Mouse (Mus musculus): ENCODE data around the gene Dock2. TPM values are rescaled to one million over a fixed set of nuclear protein-coding genes. Genes with fewer than 3 reads are reported as not detected.

The Dock2 gene
- total RNA-seq, 2 experiments from 2014 or later = 3.8 to 3.9 TPM

GRCm38 (mm10) chr11:34431371-34431770 lies 352.3 kb downstream of the Dock2 start:
- no peak for DNase-seq (ENCODE audit: low spot score in 2 of 2)

DNA sequence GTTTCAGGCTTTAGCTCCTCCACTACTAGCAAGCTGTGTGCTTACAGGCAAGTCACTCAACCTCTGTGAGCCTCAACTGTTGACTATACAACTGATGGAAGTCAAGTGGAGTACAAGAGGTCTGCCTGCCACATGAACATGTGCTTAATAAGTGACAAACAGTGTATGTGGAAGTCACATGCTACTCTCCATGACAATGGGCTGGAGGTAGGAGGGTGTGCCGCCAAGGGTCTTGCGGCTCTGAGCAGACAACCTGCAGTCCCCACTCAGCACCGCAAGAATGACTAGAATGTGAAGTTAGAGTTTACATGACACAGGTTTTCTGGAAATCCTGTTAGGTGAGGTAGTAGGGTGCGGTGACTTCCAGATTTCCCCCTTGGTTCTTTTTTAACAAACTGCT lies 352.8 kb downstream of the Dock2 start:
- DNase-seq (ENCODE audit: low spot score in 2 of 2) = no peak

DNA sequence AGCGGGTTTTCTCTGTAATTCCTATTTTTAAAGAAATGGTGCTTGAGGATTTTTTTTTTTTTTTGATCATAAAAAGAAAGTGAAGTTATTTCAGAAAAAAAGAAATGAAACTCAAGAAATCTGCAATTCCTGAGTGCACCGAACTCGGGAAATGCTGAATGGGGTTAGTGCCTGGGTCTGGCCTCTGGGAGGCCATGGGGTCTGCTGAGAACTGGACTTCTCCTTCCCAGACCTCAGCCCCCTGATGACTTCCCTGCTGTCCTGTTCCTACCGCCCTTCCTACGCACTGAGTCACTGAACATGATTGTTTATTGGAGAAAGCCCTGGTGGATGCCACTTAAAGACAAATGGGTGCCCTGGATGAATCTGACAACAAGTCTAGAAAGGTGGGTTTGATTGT lies 356.5 kb downstream of the Dock2 start:
- no peak for DNase-seq (ENCODE audit: low spot score in 2 of 2)

DNA sequence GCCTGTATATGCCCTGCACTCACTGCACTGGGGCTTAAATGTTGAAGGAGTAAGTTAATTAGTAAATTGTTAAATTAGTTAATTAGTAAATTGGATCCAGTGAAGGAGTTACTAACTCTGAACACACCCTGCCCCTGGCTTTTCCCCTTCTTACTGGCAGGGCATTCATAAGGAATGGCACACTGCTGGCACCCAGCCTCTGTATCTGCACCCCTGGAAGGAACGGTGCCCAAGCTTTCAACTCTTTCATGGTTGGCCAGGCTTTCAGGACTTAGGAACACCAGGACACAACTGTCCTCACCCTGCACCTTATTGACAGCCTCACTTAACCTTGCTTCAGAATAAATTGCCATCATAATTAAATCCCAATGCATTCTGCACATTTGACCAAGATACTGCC lies 359.1 kb downstream of the Dock2 start:
- DNase-seq (ENCODE audit: low spot score in 2 of 2) = no peak

GRCm38 (mm10) chr11:34421061-34421460 lies 362.6 kb downstream of the Dock2 start:
- DNase-seq (ENCODE audit: low spot score in 2 of 2) = no peak

- DNase-seq (ENCODE audit: low spot score in 2 of 2) = no peak
Measured at GRCm38 (mm10) chr11:34416619-34416979, 367.1 kb downstream of the Dock2 start.

DNA sequence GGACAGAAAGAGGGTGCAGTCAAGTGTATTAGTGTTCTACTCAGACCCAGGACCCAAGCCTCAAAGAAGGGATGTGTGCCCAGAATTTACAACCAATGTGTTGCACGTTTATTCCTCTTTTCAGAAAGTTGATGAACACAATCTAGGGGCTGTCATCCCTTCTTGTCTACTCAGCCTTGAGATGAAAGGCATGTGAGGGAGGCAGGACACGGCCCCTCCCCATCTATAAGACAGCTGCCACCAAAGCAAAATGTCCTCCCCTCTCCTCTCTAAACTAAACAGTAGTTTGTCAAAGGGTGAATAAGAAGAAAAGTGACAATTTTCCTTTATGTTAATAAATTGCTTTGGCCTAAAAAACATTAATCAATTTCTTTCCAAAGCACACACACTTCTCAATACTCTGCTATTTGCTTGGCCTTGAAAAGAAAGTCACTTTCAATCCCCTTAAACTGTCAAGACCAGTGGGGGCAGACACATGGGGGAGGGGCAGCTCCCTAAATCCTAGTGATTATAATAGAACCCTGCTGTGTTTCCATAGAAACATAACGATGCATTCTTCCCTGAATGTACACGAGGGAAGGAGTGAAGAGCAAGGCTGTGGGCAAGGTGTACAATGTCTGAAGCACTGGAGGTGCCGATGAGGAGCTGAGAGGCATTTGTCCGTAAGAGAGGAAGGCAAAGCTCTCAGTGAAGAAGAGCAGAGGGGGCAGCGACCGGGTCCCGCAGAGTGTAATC lies 367.6 kb downstream of the Dock2 start:
- DNase-seq (ENCODE audit: low spot score in 2 of 2) = no peak

- DNase-seq (ENCODE audit: low spot score in 2 of 2) = no peak
Measured at GRCm38 (mm10) chr11:34406850-34407249, 376.8 kb downstream of the Dock2 start.

DNA sequence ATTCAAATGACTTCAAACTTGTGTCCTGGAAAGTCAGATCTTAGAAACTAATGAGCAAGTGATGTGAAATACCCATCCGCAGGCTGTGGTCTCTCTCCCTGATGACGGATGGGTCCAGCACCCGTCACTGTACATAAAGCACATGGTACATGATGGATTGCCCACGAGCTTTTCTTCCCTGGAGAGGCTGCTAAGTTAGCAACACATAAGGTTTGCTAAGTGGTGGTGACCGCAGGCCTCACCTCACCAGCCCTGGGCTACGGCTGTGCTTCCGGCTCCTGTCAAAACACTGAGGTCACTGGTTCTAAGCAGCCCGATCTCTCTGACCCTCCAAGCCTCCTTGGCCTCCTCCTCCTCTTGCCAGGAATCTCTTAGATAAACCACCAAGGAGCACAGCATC lies 377.4 kb downstream of the Dock2 start:
- DNase-seq (ENCODE audit: low spot score in 2 of 2) = no peak

DNA sequence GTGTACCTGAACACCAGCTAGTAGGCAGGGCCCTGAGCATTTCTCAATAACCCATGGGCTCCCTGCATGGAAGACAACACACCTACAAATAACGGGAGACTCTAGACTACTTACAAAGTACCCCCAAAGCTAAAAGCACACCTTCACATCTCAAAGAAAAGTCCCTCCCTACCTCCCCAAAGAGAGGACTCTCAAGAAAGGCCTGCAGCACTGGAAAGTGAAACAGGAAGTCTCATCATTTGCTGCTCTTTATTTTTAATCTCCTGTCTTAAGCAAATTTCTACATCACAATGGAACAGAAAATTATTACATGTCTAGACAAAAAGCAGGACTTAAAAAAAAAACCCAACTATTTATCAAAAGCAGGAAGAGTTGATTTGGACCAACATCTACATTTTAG lies 378.4 kb downstream of the Dock2 start:
- DNase-seq (ENCODE audit: low spot score in 2 of 2) = no peak

DNA sequence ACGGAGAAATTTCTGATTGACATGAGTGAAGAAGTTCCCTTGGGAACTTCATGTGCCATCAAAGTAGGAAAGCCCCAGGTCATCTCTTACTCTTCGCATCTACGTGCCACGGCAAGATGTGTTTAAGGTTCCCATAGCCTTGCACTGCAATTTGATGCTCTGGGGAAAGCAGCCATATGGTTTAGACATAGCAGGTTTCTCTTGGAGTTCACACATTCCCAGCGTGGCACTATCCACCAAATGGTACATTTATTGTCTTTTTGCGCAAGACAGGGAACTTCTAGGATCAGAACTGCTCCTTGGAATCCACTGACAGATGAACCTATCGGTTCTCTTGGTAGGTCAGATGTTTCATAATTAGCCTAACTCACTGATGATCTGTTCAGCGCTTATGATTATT lies 382.3 kb downstream of the Dock2 start:
- no peak for DNase-seq (ENCODE audit: low spot score in 2 of 2)

GRCm38 (mm10) chr11:34398555-34398954 lies 385.1 kb downstream of the Dock2 start:
- DNase-seq (ENCODE audit: low spot score in 2 of 2) = no peak

DNA sequence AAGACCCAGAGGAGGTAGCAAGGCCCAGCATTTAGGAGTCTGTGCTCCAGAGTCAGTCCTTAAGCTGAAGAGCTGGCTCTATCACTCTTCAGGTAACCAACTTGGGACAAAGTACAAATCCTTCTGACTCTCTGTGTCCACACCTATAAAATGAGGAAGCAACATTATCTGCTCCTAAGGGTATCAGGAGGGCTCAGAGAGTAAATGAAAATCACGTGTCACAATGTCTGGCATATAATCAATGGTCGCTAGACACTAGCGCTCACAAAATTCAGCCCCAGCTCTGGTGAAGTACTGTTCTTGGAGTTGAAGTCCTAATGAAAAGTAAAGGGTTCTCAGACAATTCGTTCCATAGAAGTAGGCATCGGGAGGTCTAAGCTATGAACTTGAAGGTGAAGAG lies 386.0 kb downstream of the Dock2 start:
- no peak for DNase-seq (ENCODE audit: low spot score in 2 of 2)

- DNase-seq (ENCODE audit: low spot score in 2 of 2) = no peak
Measured at GRCm38 (mm10) chr11:34395802-34396201, 387.9 kb downstream of the Dock2 start.

GRCm38 (mm10) chr11:34392105-34392504 lies 391.6 kb downstream of the Dock2 start:
- DNase-seq (ENCODE audit: low spot score in 2 of 2) = no peak

DNA sequence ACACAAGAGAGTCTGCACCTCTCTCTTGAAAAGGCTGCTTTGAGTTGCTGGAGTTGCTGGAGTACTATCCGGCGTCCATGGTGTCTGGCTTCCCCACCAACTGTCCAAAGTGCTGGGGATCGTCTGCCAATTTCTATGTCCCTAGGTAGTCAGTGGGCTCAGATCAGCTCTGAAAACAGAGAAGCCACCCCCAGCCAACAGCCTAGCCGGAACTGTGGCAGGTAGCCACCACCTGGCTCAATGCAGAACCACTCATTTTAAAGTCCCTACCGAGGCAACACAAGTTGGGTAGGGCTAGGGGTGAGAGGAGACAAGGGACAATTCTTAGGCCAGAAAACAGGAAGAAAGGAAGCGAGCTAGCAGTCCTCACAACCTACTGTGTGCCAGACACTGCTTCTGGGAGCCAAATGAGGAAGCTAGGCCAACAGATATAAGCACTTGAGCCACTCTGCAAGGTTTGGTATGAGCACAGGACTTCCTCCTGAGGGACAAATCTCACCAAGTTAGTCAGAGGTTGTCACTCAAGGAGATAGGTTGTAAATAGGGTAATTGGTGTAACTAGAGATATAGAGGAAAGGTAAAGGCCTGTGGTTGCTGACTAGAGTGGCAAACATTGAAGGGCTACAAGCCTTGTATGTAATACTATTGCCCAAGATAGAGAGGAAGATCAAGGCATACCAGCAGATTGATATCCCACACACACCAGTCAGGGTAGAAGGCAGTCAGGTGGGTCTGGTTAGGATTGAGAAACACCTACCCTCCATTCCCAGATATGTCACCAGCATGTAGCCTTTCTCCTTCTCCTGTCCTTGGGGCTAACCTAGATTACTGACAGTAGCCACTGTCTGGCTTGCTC lies 394.2 kb downstream of the Dock2 start:
- no peak for DNase-seq (ENCODE audit: low spot score in 2 of 2)

DNA sequence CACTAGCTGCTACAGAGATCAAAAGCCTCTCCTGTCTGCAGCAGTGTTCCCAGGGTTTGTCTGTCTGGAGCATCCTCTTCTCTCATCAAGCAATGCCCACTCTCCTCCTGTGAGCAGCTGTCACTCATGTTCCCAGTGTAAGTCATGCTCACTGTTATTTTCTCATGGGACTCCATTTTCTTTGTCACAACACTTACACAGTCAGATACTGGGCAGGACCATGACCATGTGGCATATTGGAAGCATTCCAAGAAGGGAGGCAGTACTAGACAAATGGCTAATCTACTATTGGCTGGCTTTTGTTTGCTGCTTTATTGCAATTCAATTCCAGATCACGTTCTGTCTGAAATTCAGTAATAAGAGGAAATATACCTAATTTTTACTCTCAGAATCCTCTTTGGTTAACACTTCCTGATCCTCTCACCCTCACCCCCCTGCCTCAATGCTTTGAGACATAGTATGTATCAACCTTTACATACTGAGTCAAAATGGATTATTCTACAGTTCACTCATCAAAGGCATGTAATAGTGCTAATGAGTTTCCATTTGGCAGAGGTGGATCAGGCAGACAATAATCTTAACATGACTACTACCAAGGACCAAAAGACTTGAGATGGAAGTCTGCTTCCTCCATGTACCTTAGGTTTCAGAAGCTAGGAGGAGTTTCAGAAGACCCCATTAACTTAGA lies 398.5 kb downstream of the Dock2 start:
- no peak for DNase-seq (ENCODE audit: low spot score in 2 of 2)

DNA sequence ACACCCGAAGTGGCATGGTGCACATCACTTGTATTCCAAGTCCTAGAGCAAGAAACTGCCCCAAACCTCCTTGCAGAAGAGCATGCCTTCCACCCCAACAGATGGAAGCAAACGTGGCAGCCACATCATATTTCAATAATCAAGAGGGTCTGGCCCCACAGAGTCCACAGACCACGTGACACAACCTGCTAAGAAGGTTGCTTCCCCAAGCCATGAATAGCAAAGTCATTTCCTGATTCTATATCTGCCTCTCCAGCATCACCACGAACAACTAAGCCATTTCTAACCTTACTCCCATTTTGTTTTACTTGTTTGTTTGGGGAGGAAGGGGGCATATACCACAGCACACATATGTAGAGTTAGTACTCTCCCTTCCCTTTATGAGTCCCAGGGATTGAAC lies 399.5 kb downstream of the Dock2 start:
- DNase-seq (ENCODE audit: low spot score in 2 of 2) = no peak

DNA sequence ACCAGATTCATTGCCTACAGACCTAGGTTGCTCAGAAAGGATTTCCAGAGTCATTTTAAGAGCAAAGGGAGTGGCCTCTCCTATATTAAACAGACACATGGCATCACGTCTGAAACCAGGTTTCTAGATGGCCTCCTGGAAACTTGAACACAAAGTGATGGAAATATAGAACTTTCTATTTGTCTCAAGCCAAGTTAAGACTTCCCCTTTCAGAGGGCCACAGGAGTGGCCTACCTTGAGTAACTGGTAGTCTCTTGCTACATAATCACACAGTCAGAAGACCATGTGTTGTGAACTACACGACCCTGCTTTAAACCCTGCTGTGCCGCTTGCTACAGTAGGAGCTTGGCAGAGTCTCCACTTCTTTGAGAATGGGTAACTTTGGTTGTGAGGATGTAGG lies 400.2 kb downstream of the Dock2 start:
- DNase-seq (ENCODE audit: low spot score in 2 of 2) = no peak

DNA sequence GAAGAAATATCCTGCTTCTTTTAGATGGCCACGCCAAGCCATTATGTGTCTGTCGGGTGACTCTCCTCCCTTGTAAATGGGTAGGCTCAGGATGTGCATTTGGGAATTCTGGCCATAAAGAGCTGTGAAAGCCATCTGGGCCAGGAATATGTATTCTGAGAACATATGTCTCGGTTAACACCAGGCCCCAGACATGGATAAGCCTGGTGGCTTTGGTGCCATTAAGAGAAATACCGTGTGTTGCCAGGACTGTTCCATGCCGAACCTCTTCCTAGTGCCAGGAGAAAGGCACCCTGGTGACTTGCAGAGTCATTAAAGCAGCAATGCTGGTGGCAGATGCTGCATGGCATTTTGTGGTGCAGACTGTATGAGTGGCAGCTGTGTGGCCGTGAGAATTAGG lies 406.0 kb downstream of the Dock2 start:
- no peak for DNase-seq (ENCODE audit: low spot score in 2 of 2)

- no peak for DNase-seq (ENCODE audit: low spot score in 2 of 2)
Measured at GRCm38 (mm10) chr11:34375557-34375956, 408.1 kb downstream of the Dock2 start.

DNA sequence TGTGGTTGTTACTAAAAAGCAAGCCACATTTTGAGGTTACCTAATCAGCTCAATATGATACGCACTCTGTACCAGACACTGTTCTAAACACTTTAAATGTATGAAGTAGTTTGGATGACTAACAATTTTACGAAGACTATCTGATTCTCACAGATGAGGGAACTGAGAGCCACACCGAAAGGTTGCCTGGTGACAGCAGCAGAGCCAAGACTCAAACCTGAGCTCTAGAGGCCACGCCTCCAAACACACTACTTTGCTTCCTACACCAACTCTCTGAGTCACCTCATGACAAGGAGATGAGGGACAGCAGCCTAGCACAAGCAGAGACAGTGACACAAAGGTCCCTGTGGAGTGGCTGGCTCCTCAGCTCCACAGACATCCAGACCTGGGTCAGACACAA lies 411.5 kb downstream of the Dock2 start:
- DNase-seq (ENCODE audit: low spot score in 2 of 2) = no peak
